Mouse (Mus musculus) CH12.LX (cell line): Measurements from ENCODE around the gene Kif18b. TPM values are rescaled to one million over a fixed set of nuclear protein-coding genes. Genes with fewer than 3 reads are reported as not detected.

Experiments used
- DNase-seq: peaks from one replicate; pipeline ENCODE4 v3.0.0-alpha.2; 2013; ENCODE audit errors: extremely low read depth
- H3K27ac ChIP-seq: 2 replicates; pipeline ENCODE4 v1.5.1; 2012; ENCODE audit warnings: low read depth, mild to moderate bottlenecking, control low read depth, moderate library complexity; ENCODE audit not compliant: insufficient read depth
- H3K27me3 ChIP-seq: replicated peaks from 2 replicates; pipeline ENCODE3; 2012; ENCODE audit warnings: inconsistent platforms
- H3K36me3 ChIP-seq, 2 experiments: replicated peaks in 1 of 2; 2 replicates each; pipeline versions ENCODE3 to v1.6.1; 2012; ENCODE audit warnings: inconsistent platforms in 1 of 2, low read length in 1 of 2, mild to moderate bottlenecking in 1 of 2, mixed read lengths in 1 of 2, moderate library complexity in 1 of 2; ENCODE audit not compliant: control insufficient read depth in 1 of 2, insufficient read depth in 1 of 2
- H3K4me1 ChIP-seq, 2 experiments: 2 replicates each; pipeline ENCODE4 v1.6.1; 2012; ENCODE audit warnings: inconsistent platforms in 1 of 2, moderate library complexity in 1 of 2; ENCODE audit not compliant: insufficient read depth in 2 of 2, control insufficient read depth in 1 of 2
- H3K4me2 ChIP-seq: 2 replicates; pipeline ENCODE4 v1.6.1; 2012; ENCODE audit warnings: low read depth, mild to moderate bottlenecking, control low read depth; ENCODE audit not compliant: poor library complexity, insufficient read depth, severe bottlenecking
- H3K4me3 ChIP-seq, 3 experiments: fragments of 150-350 bp in 1 of 3; sonication (generic) in 1 of 3; replicated peaks in 1 of 3; 2 replicates each; pipeline versions ENCODE3 to v1.5.1; 2011 to 2012; ENCODE audit warnings: low read depth in 2 of 3, low read length in 2 of 3, mild to moderate bottlenecking in 2 of 3, moderate library complexity in 2 of 3, control low read depth in 1 of 3, improper control_type of control experiment in 1 of 3, inconsistent platforms in 1 of 3, mixed read lengths in 1 of 3; ENCODE audit not compliant: poor library complexity in 1 of 3
- H3K79me2 ChIP-seq: replicated peaks from 2 replicates; pipeline ENCODE4 v1.6.1; 2012; ENCODE audit warnings: mild to moderate bottlenecking, moderate library complexity; ENCODE audit not compliant: control insufficient read depth, poor library complexity, insufficient read depth, severe bottlenecking; ENCODE audit errors: extremely low read depth
- H3K9ac ChIP-seq: 2 replicates; pipeline ENCODE4 v1.6.1; 2012; ENCODE audit warnings: low read depth, mild to moderate bottlenecking, control low read depth, moderate library complexity; ENCODE audit not compliant: insufficient read depth
- H3K9me3 ChIP-seq: replicated peaks from 2 replicates; pipeline ENCODE3; 2012; ENCODE audit warnings: low read length, inconsistent platforms, mixed read lengths
- CTCF ChIP-seq, 2 experiments: IDR thresholded peaks in 1 of 2; conservative IDR thresholded peaks in 1 of 2; 2 replicates each; pipeline ENCODE4 v1.5.1; 2011 to 2012; ENCODE audit warnings: low read depth in 2 of 2, low read length in 2 of 2, improper control_type of control experiment in 1 of 2, inconsistent platforms in 1 of 2, mild to moderate bottlenecking in 1 of 2, moderate library complexity in 1 of 2
- ETS1 ChIP-seq: conservative IDR thresholded peaks from 2 replicates; pipeline ENCODE4 v1.6.1; 2012; ENCODE audit warnings: low read depth, mild to moderate bottlenecking, inconsistent platforms, low read length, improper control_type of control experiment, moderate library complexity
- GABPA ChIP-seq: IDR thresholded peaks from 2 replicates; pipeline ENCODE4 v1.6.1; 2012; ENCODE audit warnings: low read depth, low read length, improper control_type of control experiment, inconsistent platforms; ENCODE audit not compliant: insufficient replicate concordance
- HCFC1 ChIP-seq: IDR thresholded peaks from 2 replicates; pipeline ENCODE4 v1.6.1; 2012; ENCODE audit warnings: low read depth, mild to moderate bottlenecking, inconsistent platforms, low read length, improper control_type of control experiment
- JUN ChIP-seq: IDR thresholded peaks from 2 replicates; pipeline ENCODE4 v1.6.1; 2011; ENCODE audit warnings: low read depth, mild to moderate bottlenecking, low read length, improper control_type of control experiment, moderate library complexity; ENCODE audit not compliant: insufficient read depth
- JUND ChIP-seq: conservative IDR thresholded peaks from 2 replicates; pipeline ENCODE4 v1.6.1; 2011; ENCODE audit warnings: low read depth, low read length, improper control_type of control experiment
- MAFK ChIP-seq: IDR thresholded peaks from 2 replicates; pipeline ENCODE4 v1.6.1; 2011; ENCODE audit warnings: low read length, improper control_type of control experiment; ENCODE audit not compliant: insufficient replicate concordance
- MAX ChIP-seq: IDR thresholded peaks from 2 replicates; pipeline ENCODE4 v1.6.1; 2011; ENCODE audit warnings: low read length, improper control_type of control experiment
- MAZ ChIP-seq: IDR thresholded peaks from 2 replicates; pipeline ENCODE4 v1.6.1; 2012; ENCODE audit warnings: low read depth, mild to moderate bottlenecking, inconsistent platforms, low read length, improper control_type of control experiment, moderate library complexity
- MEF2A ChIP-seq: IDR thresholded peaks from 2 replicates; pipeline ENCODE4 v1.6.1; 2014; ENCODE audit warnings: low read depth, mild to moderate bottlenecking, inconsistent platforms, low read length, improper control_type of control experiment, borderline replicate concordance
- MYC ChIP-seq: IDR thresholded peaks from 2 replicates; pipeline ENCODE4 v1.6.1; 2011; ENCODE audit warnings: low read depth, mild to moderate bottlenecking, improper control_type of control experiment, low read length
- NRF1 ChIP-seq: IDR thresholded peaks from 2 replicates; pipeline ENCODE4 v1.6.1; 2014; ENCODE audit warnings: low read depth, mild to moderate bottlenecking, inconsistent platforms, low read length, improper control_type of control experiment, moderate library complexity
- PAX5 ChIP-seq: IDR thresholded peaks from 2 replicates; pipeline ENCODE4 v1.6.1; 2012; ENCODE audit warnings: low read length, inconsistent platforms, mixed read lengths
- POLR2A ChIP-seq: IDR thresholded peaks from 2 replicates; pipeline ENCODE4 v1.6.1; 2011; ENCODE audit warnings: low read depth, mild to moderate bottlenecking, improper control_type of control experiment, low read length
- POLR2AphosphoS2 ChIP-seq: IDR thresholded peaks from 2 replicates; pipeline ENCODE4 v1.6.1; 2011; ENCODE audit warnings: low read depth, low read length, improper control_type of control experiment
- RAD21 ChIP-seq: IDR thresholded peaks from 2 replicates; pipeline ENCODE4 v1.6.1; 2011; ENCODE audit warnings: low read depth, mild to moderate bottlenecking, low read length, improper control_type of control experiment, moderate library complexity
- RCOR1 ChIP-seq: conservative IDR thresholded peaks from 2 replicates; pipeline ENCODE4 v1.6.1; 2012; ENCODE audit warnings: low read depth, mild to moderate bottlenecking, inconsistent platforms, low read length, improper control_type of control experiment
- SIN3A ChIP-seq: IDR thresholded peaks from 2 replicates; pipeline ENCODE4 v1.6.1; 2012; ENCODE audit warnings: low read length, improper control_type of control experiment, inconsistent platforms
- SMC3 ChIP-seq: IDR thresholded peaks from 2 replicates; pipeline ENCODE4 v1.6.1; 2011; ENCODE audit warnings: low read depth, low read length, improper control_type of control experiment
- TCF12 ChIP-seq: IDR thresholded peaks from 2 replicates; pipeline ENCODE4 v1.6.1; 2014; ENCODE audit warnings: low read depth, mild to moderate bottlenecking, inconsistent platforms, low read length, improper control_type of control experiment
- UBTF ChIP-seq: IDR thresholded peaks from 2 replicates; pipeline ENCODE4 v1.6.1; 2012; ENCODE audit warnings: low read depth, mild to moderate bottlenecking, inconsistent platforms, low read length, improper control_type of control experiment, moderate library complexity
- USF1 ChIP-seq: IDR thresholded peaks from 2 replicates; pipeline ENCODE4 v1.6.1; 2014; ENCODE audit warnings: low read depth, mild to moderate bottlenecking, inconsistent platforms, low read length, improper control_type of control experiment
- USF2 ChIP-seq: conservative IDR thresholded peaks from 2 replicates; pipeline ENCODE4 v1.6.1; 2011; ENCODE audit warnings: low read depth, low read length, improper control_type of control experiment
- ZKSCAN1 ChIP-seq: IDR thresholded peaks from 2 replicates; pipeline ENCODE4 v1.6.1; 2012; ENCODE audit warnings: low read depth, inconsistent platforms, low read length, improper control_type of control experiment, borderline replicate concordance
- ZMIZ1 ChIP-seq: IDR thresholded peaks from 2 replicates; pipeline ENCODE4 v1.6.1; 2012; ENCODE audit warnings: low read depth, mild to moderate bottlenecking, inconsistent platforms, low read length, improper control_type of control experiment
- ZNF384 ChIP-seq: IDR thresholded peaks from 2 replicates; pipeline ENCODE4 v1.6.1; 2012; ENCODE audit warnings: low read depth, low read length, improper control_type of control experiment, inconsistent platforms
- dilution Hi-C: fragments of 300-500 bp; cut with MboI; formaldehyde crosslinking; loops from 2 replicates; pipeline ENCODE4 v1.14.3; 2020; ENCODE audit warnings: low sequenced_read_pairs; ENCODE audit not compliant: extremely low pct_unique_long_range_greater_than_20kb, extremely low pct_ligation_motif_present
- in situ Hi-C: fragments of 300-500 bp; cut with MboI; formaldehyde crosslinking; loops from 3 replicates; pipeline ENCODE4 v1.14.3; 2019; ENCODE audit warnings: low sequenced_read_pairs, low pct_ligation_motif_present, low pct_unique_long_range_greater_than_20kb, mixed read lengths
- polyA plus RNA-seq: library from polyadenylated mRNA; unstranded; fragments of >175 nt; gene quantifications from 2 replicates; pipeline ENCODE4 v1.2.1, GENCODE M21; 2012; ENCODE audit warnings: low read depth; ENCODE audit not compliant: insufficient read length
- total RNA-seq, 2 experiments: library from RNA; depleted of rRNA; stranded (reverse); fragments of 300-350 nt in 1 of 2; fragments of >200 nt in 1 of 2; gene quantifications; 2 replicates each; pipeline ENCODE4 v1.2.3; 2012 to 2014

Kif18b gene
- total and polyA plus RNA-seq, 3 experiments: 32.6 to 54.4 (median 54.0) TPM

DNA sequence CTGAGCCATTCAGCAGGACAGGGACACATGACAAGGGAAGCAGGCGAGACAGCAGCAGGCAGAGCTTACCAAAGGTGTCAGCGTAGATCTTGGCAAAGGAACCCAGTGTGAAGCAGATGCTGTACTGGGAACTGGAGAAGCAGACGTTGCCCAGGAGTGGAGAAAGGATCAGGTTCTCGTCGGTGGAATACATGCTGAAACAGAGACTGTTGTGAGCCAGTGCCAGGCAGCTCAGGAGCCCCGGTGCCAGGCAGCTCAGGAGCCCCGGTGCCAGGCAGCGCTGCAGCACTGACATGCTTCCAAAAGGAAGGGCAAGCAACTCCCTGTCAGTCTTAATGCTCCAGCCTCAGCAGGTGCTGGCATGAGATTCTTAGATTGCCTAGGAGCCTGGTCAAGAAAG, 65.0 kb downstream of the Kif18b start:
- Histone ChIP-seq H3K27ac (no peak overlapping the region), H3K36me3 (peaks cover 88 to 98% of the 10 kb centered on the region in 2 experiments), H3K27me3 (no peaks in the 10 kb centered on the region), H3K79me2 (no peaks in the 10 kb centered on the region), H3K9ac (no peak overlapping the region), H3K4me2 (no peak overlapping the region), H3K9me3 (no peaks in the 10 kb centered on the region), H3K4me1 (no peaks in the 10 kb centered on the region), H3K4me3 (no peak overlapping the region)
- no peak for DNase-seq
- in situ Hi-C loops (loop anchor here (10.0 kb wide), 1 partner anchor 85 kb away; no protein-coding TSS in a partner anchor), dilution Hi-C loops (no loop called here)
- TF ChIP-seq UBTF (no peak), JUND (no peak), USF1 (no peak), MYC (no peak), MAX (no peak), POLR2A (no peak), USF2 (no peak), TCF12 (no peak), MAFK (no peak), MEF2A (no peak), RCOR1 (no peak), GABPA (no peak), ZNF384 (no peak), ZMIZ1 (no peak), PAX5 (no peak), HCFC1 (no peak), CTCF (conservative IDR thresholded peaks at IDR 0.05 in 1 of 2, IDR thresholded peaks at IDR 0.05 in 1 of 2; ENCODE audit: low read depth in 2 of 2, low read length in 2 of 2) (no peak), POLR2AphosphoS2 (no peak), SMC3 (no peak)

DNA sequence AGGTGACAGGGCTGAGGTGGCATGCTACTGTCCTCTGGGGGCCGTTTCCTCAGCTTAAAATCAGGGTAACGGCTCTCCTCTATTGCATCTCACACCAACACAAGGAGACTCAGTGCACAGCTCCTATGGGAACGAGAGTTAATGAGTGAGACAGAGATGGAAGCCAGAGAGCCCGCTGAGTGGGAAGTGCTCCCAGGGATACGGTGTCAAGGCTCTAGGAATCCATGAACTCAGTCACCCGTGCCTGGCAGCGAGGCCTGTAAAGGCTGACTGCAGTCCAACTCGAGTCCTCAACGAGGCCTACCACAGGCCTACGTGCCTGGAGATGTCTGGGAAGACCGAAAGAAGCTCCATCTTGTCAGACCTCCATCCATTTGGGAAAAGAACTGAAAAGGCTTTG, 66.0 kb downstream of the Kif18b start:
- peaks cover 89 to 97% of the 10 kb centered on the region in 2 experiments for H3K36me3 ChIP-seq
- no peak overlapping the region for H3K27ac ChIP-seq
- no peaks in the 10 kb centered on the region for H3K27me3 ChIP-seq
- no peak overlapping the region for H3K4me2 ChIP-seq
- TF ChIP-seq JUN (no peak), MAZ (no peak), NRF1 (no peak), ZMIZ1 (no peak), RAD21 (no peak), ETS1 (no peak), ZNF384 (no peak), ZKSCAN1 (no peak), POLR2A (no peak), SIN3A (no peak), POLR2AphosphoS2 (no peak), JUND (no peak), PAX5 (no peak)
- TF ChIP-seq, all 38 proteins: peak for 0
- Histone ChIP-seq H3K9ac (no peak overlapping the region), H3K4me1 (no peaks in the 10 kb centered on the region), H3K4me3 (no peak overlapping the region), H3K79me2 (no peaks in the 10 kb centered on the region), H3K9me3 (no peaks in the 10 kb centered on the region)
- dilution Hi-C loops (no loop called here), in situ Hi-C loops (no loop called here)
- no peak for DNase-seq
